Mouse (Mus musculus) neural tube, embryonic 11.5 days (tissue): ENCODE measurements at regions not wholly inside any gene's neighbourhood (a gene's known extent, or its start where the extent isn't known, plus 50 kb on each side); places are given as distances from the start of the nearest gene placed in this dataset.
A peak's percentile ranks its signal among the peaks of the same experiment; 100 is the strongest.

ENCODE experiments used
- ATAC-seq: fragments of 200-750 bp; cut with Nextera tagmentation; 2 replicates; pipeline ENCODE4 v1.8.0; 2017; ENCODE audit warnings: moderate number of reproducible peaks, mild to moderate bottlenecking, moderate TSS enrichment, moderate library complexity; ENCODE audit not compliant: insufficient read depth, low FRiP score, low TSS enrichment
- DNase-seq: peaks from one replicate; pipeline ENCODE4 v3.0.0-alpha.2; 2015; ENCODE audit warnings: low spot score
- H3K27ac ChIP-seq: fragments of 300-500 bp; sonication (generic); 2 replicates; pipeline ENCODE4 v1.5.1; 2014; ENCODE audit warnings: low read depth, mild to moderate bottlenecking, low read length
- H3K27me3 ChIP-seq: fragments of 300-500 bp; sonication (generic); 2 replicates; pipeline ENCODE4 v1.6.1; 2014; ENCODE audit warnings: mild to moderate bottlenecking, low read length, mixed read lengths; ENCODE audit not compliant: control insufficient read depth, insufficient read depth
- H3K36me3 ChIP-seq: fragments of 300-500 bp; sonication (generic); 2 replicates; pipeline ENCODE4 v1.6.1; 2014; ENCODE audit warnings: mild to moderate bottlenecking, low read length, moderate library complexity, mixed read lengths; ENCODE audit not compliant: control insufficient read depth, insufficient read depth
- H3K4me1 ChIP-seq: fragments of 300-500 bp; sonication (generic); 2 replicates; pipeline ENCODE4 v1.6.1; 2014; ENCODE audit warnings: low read length, mixed read lengths; ENCODE audit not compliant: control insufficient read depth, insufficient read depth
- H3K4me2 ChIP-seq: fragments of 300-500 bp; sonication (generic); 2 replicates; pipeline ENCODE4 v1.6.1; 2014; ENCODE audit warnings: low read depth, mild to moderate bottlenecking, moderate library complexity
- H3K4me3 ChIP-seq: fragments of 300-500 bp; sonication (generic); 2 replicates; pipeline ENCODE4 v1.5.1; 2014; ENCODE audit warnings: low read depth, low read length
- H3K9ac ChIP-seq: fragments of 300-500 bp; sonication (generic); 2 replicates; pipeline ENCODE4 v1.6.1; 2014; ENCODE audit warnings: mild to moderate bottlenecking, low read length
- H3K9me3 ChIP-seq: fragments of 300-500 bp; sonication (generic); 2 replicates; pipeline ENCODE4 v1.6.1; 2016; ENCODE audit warnings: low read length; ENCODE audit not compliant: control insufficient read depth
- WGBS: fragments of 180-500 bp; shearing (Covaris S2); extraction: QIAGEN DNeasy Blood & Tissue Kit; methylation state at CpG from one replicate; pipeline ENCODE4 v1.1.7; 2014; 5-methylcytosine and 5-hydroxymethylcytosine counted together

DNA sequence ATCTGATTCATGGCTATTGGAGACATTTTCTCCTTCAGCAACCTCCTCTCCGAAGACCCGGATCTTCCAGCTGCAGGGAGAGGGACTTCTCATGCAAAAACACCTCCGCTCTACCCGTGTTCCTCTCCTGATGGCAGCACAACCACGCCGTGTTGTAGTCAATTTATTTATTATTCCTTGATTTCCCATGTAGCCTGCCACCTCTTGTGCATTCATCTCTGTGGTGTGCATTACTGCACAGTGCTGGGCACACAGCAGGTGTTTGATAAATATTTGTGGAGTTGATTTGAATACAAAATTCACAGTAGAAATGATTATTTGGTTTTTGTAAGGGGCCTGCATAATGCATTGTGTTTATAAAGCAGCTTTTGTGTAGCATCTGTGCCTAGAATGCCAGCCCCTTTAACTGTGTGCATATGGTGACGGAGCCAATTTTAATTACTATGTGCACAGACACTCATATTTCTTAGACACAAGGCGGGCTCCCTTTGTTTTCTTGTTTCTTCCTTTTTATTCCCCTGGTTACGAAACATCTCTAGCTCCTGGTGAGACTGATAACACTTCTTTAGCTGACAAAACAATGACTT is 124.4 kb upstream of the Chd6 start:
- 79% methylated on average over 9 of the region's 9 CpGs for WGBS
- no peaks in the 10 kb centered on the region for H3K4me1 ChIP-seq
- DNase-seq (no peak), ATAC-seq (no peak)
- H3K9me3 ChIP-seq: no peaks in the 10 kb centered on the region
- no peaks in the 10 kb centered on the region for H3K36me3 ChIP-seq
- no peak overlapping the region for H3K27ac ChIP-seq
- H3K4me2 ChIP-seq: no peak overlapping the region
- no peak overlapping the region for H3K9ac ChIP-seq
- no peak overlapping the region for H3K4me3 ChIP-seq
- H3K27me3 ChIP-seq: no peaks in the 10 kb centered on the region

DNA sequence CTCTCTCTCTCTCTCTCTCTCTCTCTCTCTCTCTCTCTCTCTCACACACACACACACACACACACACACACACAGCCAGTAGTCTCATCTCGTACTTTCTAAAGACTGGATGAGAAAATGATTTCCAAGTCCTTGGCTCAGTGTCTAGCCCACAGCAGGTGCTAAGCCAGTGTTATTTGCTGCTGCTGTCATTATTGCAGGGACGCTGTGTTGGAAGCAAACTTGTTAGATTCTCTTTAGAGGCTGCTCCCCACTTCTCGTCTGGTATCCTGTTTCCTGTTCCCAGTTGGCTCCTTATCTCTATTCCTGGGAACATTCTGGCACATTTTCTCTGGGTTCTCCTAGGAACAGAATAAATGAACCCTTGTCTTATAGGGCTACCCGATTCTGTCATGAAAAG is 122.5 kb upstream of the Chd6 start:
- Histone ChIP-seq H3K4me1 (no peaks in the 10 kb centered on the region), H3K9ac (no peak overlapping the region), H3K9me3 (no peaks in the 10 kb centered on the region), H3K4me3 (no peak overlapping the region), H3K36me3 (no peaks in the 10 kb centered on the region), H3K27ac (no peak overlapping the region), H3K27me3 (no peaks in the 10 kb centered on the region), H3K4me2 (no peak overlapping the region)
- DNase-seq (no peak), ATAC-seq (no peak)
- WGBS: 64% methylated on average over 4 of the region's 4 CpGs

DNA sequence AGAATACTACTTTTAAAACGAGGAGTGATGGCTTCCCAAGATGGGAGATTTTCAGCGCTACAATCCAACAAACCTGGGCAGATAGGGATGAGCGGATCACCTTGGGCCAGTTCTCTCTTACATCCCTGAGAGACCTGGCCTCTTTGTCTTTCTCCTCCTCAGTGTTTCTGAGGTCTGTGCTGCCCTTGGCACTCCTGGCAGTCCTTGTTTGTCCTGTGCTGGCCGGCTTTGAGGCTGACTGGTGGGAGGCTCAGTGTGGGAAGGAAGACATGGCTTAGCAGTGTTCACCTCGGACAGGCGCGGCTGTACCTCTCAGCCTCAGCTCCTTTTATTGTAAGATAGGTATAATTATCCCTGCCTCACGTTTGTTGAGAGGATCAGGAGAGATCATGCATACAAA is 106.9 kb upstream of the Chd6 start:
- Histone ChIP-seq H3K27me3 (no peaks in the 10 kb centered on the region), H3K4me3 (no peak overlapping the region), H3K36me3 (no peaks in the 10 kb centered on the region), H3K9me3 (no peaks in the 10 kb centered on the region), H3K27ac (no peak overlapping the region), H3K9ac (no peak overlapping the region), H3K4me1 (no peaks in the 10 kb centered on the region), H3K4me2 (no peak overlapping the region)
- ATAC-seq: no peak
- no peak for DNase-seq
- 81% methylated on average over 8 of the region's 8 CpGs for WGBS

DNA sequence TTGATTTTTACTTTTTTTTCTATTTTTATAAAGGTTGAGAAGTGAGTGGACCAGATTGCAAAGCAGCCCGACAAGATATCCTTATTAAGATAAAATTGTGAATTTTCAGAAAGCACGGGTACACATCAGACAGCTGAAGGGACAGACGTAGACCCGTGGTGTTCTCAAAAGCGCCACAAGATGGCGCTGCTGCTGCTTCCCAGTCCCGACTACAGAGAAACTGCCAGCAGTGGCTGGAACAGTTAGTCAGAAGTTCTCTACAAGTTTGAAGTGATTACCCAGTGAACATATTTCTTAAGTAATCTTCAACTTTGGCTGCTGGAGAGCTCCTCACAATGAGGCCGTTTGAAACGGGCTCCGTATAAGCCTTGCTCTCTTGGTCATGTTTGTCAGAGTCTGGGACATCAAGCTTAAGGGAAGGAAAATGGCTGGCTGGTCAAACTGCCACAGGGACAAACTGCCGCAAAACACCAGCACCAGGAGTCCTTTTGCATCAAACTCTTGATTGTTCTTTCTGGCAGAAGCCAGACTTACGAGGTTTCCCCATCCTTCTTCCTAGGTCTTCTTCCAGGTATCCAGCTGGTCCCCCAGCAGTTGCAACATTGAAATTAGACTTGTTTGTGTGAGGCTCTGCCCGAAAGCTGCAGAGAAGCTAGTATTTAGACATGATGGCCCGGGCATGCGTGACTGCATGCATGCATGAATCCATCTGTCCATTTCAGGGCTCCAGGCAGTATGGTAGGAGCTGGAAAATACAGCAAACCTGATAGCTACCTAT is 106.0 kb upstream of the Chd6 start:
- Histone ChIP-seq H3K36me3 (no peaks in the 10 kb centered on the region), H3K4me1 (no peaks in the 10 kb centered on the region), H3K27me3 (no peaks in the 10 kb centered on the region), H3K9ac (no peak overlapping the region), H3K4me3 (no peak overlapping the region), H3K27ac (no peak overlapping the region), H3K9me3 (no peaks in the 10 kb centered on the region), H3K4me2 (no peak overlapping the region)
- ATAC-seq (peak; percentile 41; the same call in 1 of the 2 replicates), DNase-seq (peak; percentile 88)
- WGBS: 26% methylated on average over 15 of the region's 15 CpGs

DNA sequence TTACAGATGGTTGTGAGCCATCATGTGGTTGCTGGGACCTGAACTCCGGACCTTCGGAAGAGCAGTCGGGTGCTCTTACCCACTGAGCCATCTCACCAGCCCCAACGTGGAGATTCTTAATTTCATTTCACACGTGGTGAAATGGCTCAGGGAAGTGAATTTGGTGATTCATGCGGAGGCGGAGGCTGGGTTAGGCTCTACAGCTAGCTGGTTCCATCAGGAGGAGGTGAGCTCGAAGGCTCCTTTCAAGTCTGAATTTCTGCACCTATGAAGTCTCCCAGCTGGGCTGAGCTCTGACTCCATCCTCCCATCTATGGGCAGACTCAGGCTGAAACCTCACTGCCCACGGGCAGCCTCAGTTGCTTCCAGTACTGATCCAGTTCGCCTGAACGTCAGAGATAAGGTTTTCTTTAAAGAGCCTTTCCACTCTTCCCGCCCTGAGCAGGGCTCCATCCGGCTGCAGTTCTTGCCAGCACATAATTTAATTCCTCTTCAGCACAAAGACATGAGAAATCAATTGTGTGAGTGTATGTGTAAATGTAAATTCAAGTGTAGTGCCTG is 103.5 kb upstream of the Chd6 start:
- no peaks in the 10 kb centered on the region for H3K27me3 ChIP-seq
- no peak for DNase-seq
- H3K9ac ChIP-seq: no peak overlapping the region
- H3K36me3 ChIP-seq: no peaks in the 10 kb centered on the region
- H3K4me2 ChIP-seq: no peak overlapping the region
- ATAC-seq: no peak
- no peak overlapping the region for H3K27ac ChIP-seq
- H3K4me3 ChIP-seq: no peak overlapping the region
- H3K9me3 ChIP-seq: no peaks in the 10 kb centered on the region
- WGBS: 87% methylated on average over 13 of the region's 13 CpGs
- H3K4me1 ChIP-seq: no peaks in the 10 kb centered on the region

DNA sequence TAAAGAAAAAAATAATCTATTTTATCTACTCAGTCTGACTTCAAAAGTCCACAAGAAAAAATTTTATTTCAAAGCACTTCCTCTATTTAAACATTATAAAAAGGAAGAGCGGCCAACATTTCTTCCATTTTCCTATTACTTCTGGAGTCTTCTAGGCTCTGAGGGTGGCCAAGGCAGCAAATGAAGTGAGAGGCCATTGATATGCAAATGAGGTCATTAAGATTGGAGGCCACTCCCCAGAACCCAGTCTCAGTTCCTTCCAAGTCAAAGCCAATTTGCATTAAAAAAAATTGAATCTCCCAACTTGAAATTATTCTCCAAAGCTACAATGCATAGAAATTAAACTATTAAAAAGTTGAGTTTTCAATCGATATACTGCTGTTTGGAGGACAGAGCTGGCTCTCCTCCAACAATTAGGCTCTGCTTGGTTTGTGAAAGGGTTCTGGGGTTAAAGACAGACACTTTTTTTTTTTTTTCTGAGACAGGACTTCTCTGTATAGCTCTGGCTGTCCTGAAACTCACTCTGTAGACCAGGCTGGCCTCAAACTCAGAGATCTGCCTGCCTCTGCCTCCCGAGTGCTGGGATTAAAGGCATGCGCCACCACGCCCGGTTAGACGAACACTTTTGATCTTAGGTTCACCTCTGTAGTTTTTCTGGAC is 88.0 kb upstream of the Chd6 start:
- no peak overlapping the region for H3K27ac ChIP-seq
- no peaks in the 10 kb centered on the region for H3K9me3 ChIP-seq
- no peak for DNase-seq
- WGBS: 90% methylated on average over 7 of the region's 7 CpGs
- H3K36me3 ChIP-seq: no peaks in the 10 kb centered on the region
- no peak overlapping the region for H3K4me2 ChIP-seq
- H3K27me3 ChIP-seq: no peaks in the 10 kb centered on the region
- no peaks in the 10 kb centered on the region for H3K4me1 ChIP-seq
- ATAC-seq: peak; percentile 71; the same call in 1 of the 2 replicates
- no peak overlapping the region for H3K9ac ChIP-seq
- no peak overlapping the region for H3K4me3 ChIP-seq

DNA sequence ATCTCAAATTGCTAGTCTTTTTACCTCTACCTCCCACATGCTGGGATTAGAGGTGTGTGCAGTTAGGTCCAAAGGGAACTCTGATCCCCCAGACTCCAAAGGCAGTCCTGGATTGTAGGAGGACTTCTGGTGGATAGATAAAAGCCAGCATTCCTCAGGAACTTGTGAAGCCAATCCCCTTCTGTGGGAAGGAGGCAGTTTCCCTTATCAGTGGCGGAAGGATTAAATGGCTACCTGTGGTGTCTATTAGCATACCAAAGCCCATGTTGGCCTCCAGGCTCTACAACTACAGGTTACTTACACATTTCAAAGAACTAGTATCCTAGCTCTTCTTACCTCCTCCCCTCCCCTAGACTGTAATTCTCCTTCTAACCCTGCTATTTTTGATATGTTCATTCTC is 78.6 kb upstream of the Chd6 start:
- 58% methylated on average over 1 of the region's 1 CpGs for WGBS
- Histone ChIP-seq H3K9me3 (no peaks in the 10 kb centered on the region), H3K9ac (no peak overlapping the region), H3K27ac (no peak overlapping the region), H3K4me2 (no peak overlapping the region), H3K4me3 (no peak overlapping the region), H3K27me3 (no peaks in the 10 kb centered on the region), H3K36me3 (no peaks in the 10 kb centered on the region), H3K4me1 (no peaks in the 10 kb centered on the region)
- no peak for ATAC-seq
- DNase-seq: no peak

DNA sequence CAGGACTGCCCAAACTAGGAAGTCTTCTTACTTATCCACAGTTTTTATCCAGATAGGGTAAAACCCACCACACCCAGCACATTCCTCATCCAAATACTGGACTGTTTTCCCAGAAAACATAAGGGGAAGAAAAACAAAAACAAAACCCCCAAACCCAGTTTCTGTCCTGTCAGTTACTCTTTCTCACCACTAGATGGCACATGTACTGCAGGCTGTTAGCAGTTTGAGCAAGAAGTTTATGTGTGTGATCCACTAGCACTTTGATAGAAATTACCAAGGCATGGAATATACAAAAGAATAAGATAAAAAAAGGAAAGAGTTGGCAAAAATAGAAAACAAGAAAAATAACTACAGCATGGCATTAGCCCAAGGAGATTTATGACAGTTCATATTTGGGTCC is 76.2 kb upstream of the Chd6 start:
- DNase-seq: no peak

More for the DNA sequence above, 76.2 kb upstream of the Chd6 start:
- Histone ChIP-seq H3K9ac (no peak overlapping the region), H3K27ac (no peak overlapping the region), H3K4me2 (no peak overlapping the region), H3K36me3 (no peaks in the 10 kb centered on the region), H3K4me3 (no peak overlapping the region), H3K27me3 (no peaks in the 10 kb centered on the region), H3K9me3 (no peaks in the 10 kb centered on the region), H3K4me1 (no peaks in the 10 kb centered on the region)
- no peak for ATAC-seq
